Mouse (Mus musculus): ENCODE measurements around the gene Msx2. TPM values are rescaled to one million over a fixed set of nuclear protein-coding genes. Genes with fewer than 3 reads are reported as not detected.

Gene Msx2
- polyA plus RNA-seq, 1 experiment from 2014 or later, result 31.2 TPM

DNA sequence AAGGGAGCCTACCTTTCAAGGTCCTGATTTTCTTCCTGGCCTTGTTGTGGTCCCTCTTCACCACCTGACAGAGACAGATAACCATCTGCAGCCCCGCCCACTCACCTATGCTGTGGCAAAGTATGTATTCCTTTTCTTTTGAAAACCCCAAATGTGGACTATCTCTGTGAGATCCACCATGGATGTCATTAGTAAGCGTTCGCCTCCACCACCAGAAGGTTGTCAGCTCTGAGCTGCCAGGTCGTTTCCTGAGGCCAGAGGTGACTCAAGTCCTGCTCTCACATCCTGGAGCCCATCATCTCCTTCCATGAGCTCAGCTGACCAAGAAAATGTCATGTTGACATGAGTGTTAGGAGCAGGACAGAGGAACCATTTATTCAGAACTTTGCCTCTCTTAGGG lies 52.1 kb downstream of the Msx2 start:
- no peak for ATAC-seq (replicated peaks; ENCODE audit: insufficient number of reproducible peaks, low FRiP score, low TSS enrichment, low read depth)
- Histone ChIP-seq H3K4me3 (ENCODE audit: low read depth, low read length) (no peak overlapping the region), H3K9ac (replicated peaks; ENCODE audit: low read length) (no peak overlapping the region), H3K27me3 (ENCODE audit: control insufficient read depth, insufficient read depth, low read length) (no peaks in the 10 kb centered on the region), H3K4me1 (ENCODE audit: control insufficient read depth, insufficient read depth, low read length) (no peaks in the 10 kb centered on the region), H3K9me3 (replicated peaks; ENCODE audit: control insufficient read depth, low read length) (no peaks in the 10 kb centered on the region), H3K27ac (replicated peaks; ENCODE audit: low read depth, low read length) (no peak overlapping the region), H3K4me2 (ENCODE audit: low read depth, low read length) (no peak overlapping the region), H3K36me3 (replicated peaks; ENCODE audit: control insufficient read depth, insufficient read depth, low read depth, low read length) (no peaks in the 10 kb centered on the region)
- WGBS, result 79% methylated on average over 4 of the region's 4 CpGs
- DNase-seq (ENCODE audit: low spot score), result no peak

DNA sequence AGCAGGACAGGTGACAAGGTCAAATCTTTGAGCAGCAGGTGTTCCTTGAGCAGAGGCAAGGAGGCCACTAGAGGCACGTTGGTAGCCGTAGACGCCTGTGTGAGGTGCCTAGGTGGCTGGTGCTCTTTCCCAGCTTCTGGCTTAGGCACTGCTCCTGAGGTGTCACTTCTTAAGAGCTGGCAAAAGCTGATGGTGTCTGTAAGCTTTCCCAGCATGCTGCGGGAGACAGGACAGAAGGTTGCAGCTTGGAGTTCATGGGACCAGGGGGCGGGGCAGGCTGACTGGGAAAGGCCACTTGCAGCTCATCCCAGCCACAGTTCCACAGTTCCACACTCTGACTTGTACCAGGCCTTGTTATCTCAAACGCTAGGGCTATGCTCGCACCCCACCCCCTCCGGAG lies 53.2 kb downstream of the Msx2 start:
- no peaks in the 10 kb centered on the region for H3K4me1 ChIP-seq (ENCODE audit: control insufficient read depth, insufficient read depth, low read length)
- 88% methylated on average over 8 of the region's 8 CpGs for WGBS
- H3K9me3 ChIP-seq (replicated peaks; ENCODE audit: control insufficient read depth, low read length), result no peaks in the 10 kb centered on the region
- no peaks in the 10 kb centered on the region for H3K27me3 ChIP-seq (ENCODE audit: control insufficient read depth, insufficient read depth, low read length)
- H3K36me3 ChIP-seq (replicated peaks; ENCODE audit: control insufficient read depth, insufficient read depth, low read depth, low read length), result no peaks in the 10 kb centered on the region
- no peak overlapping the region for H3K4me3 ChIP-seq (ENCODE audit: low read depth, low read length)
- no peak overlapping the region for H3K27ac ChIP-seq (replicated peaks; ENCODE audit: low read depth, low read length)
- ATAC-seq (replicated peaks; ENCODE audit: insufficient number of reproducible peaks, low FRiP score, low TSS enrichment, low read depth), result no peak
- no peak overlapping the region for H3K4me2 ChIP-seq (ENCODE audit: low read depth, low read length)
- no peak for DNase-seq (ENCODE audit: low spot score)
- no peak overlapping the region for H3K9ac ChIP-seq (replicated peaks; ENCODE audit: low read length)

DNA sequence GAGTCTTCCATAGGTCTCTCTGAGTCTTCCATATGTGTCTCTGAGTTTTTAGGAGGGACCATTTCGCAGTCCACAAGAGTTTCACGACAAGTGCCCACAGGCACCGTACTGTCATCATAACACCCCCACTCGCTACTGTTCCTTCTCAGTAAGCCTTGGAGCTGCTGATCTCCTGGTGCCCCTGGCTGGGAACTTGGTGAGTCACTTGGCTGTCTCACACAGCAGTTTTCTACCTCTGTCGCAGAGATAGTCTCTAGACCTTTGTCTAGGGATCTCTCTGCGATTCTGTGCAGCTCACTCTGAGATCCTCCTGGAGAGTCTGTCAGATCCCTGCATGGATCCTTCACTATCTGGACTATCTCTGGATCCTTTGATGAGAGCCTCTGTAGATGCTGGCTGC lies 55.2 kb downstream of the Msx2 start:
- Histone ChIP-seq H3K4me3 (ENCODE audit: low read depth, low read length) (no peak overlapping the region), H3K9ac (replicated peaks; ENCODE audit: low read length) (no peak overlapping the region), H3K36me3 (replicated peaks; ENCODE audit: control insufficient read depth, insufficient read depth, low read depth, low read length) (no peaks in the 10 kb centered on the region), H3K27ac (replicated peaks; ENCODE audit: low read depth, low read length) (no peak overlapping the region), H3K4me2 (ENCODE audit: low read depth, low read length) (no peak overlapping the region), H3K9me3 (replicated peaks; ENCODE audit: control insufficient read depth, low read length) (no peaks in the 10 kb centered on the region), H3K4me1 (ENCODE audit: control insufficient read depth, insufficient read depth, low read length) (no peaks in the 10 kb centered on the region), H3K27me3 (ENCODE audit: control insufficient read depth, insufficient read depth, low read length) (no peaks in the 10 kb centered on the region)
- DNase-seq (ENCODE audit: low spot score) (no peak), ATAC-seq (replicated peaks; ENCODE audit: insufficient number of reproducible peaks, low FRiP score, low TSS enrichment, low read depth) (no peak)
- WGBS, result 90% methylated on average over 6 of the region's 6 CpGs

Other genes starting within 250 kb of the Msx2 start
- 10.2 and 11.8 TPM in 2 replicates for gene Ror2, start 186.9 kb downstream of the Msx2 start, polyA plus RNA-seq (2014; fragmentation: Nextera tagmentation; extraction: Ambion mirVana)
- 39.5 and 42.1 TPM in 2 replicates for gene Sptlc1, start 95.7 kb downstream of the Msx2 start, polyA plus RNA-seq (2014; fragmentation: Nextera tagmentation; extraction: Ambion mirVana)

Measured in embryonic facial prominence, embryonic 11.5 days (tissue).